Mouse (Mus musculus): ENCODE data around the gene Glud1. TPM values are rescaled to one million over a fixed set of nuclear protein-coding genes. Genes with fewer than 3 reads are reported as not detected.

Glud1 gene
- polyA plus RNA-seq, 3 experiments from 2014 or later, result 31.7 to 40.9 (median 36.1) TPM

DNA sequence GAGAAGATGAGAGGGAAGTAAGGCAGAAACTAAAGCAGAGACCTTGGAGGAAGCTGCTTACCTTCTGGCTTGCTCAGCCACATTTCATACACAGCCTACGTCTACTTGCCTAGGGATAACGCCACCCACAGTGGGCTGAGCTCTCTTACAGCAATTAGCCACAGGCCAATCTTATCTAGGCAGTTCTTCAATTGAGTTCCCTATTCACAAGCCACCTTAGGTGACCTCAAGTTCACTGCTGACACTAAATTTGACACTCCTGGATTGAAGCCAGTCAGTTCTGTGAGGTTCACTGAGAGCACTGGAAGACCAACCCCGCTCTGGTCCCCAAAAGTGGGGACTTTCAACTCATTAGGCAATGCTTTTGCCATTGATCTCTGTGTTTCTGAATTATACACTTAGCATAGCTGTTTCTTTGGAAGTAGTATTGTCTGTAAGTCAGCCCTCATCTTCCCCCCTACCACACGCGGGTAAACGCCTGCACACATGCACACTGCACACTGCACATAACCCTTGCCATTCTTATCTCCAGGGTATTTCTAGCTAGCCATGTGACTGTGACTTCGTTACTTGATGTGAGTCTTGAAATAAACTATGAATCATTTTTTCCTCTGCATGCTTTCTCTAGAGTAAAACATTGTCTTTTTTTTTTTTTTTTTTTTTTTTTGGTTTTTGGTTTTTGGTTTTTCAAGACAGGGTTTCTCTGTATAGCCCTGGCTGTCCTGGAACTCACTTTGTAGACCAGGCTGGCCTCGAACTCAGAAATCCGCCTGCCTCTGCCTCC, 72.6 kb downstream of the Glud1 start:
- no peak for ATAC-seq

DNA sequence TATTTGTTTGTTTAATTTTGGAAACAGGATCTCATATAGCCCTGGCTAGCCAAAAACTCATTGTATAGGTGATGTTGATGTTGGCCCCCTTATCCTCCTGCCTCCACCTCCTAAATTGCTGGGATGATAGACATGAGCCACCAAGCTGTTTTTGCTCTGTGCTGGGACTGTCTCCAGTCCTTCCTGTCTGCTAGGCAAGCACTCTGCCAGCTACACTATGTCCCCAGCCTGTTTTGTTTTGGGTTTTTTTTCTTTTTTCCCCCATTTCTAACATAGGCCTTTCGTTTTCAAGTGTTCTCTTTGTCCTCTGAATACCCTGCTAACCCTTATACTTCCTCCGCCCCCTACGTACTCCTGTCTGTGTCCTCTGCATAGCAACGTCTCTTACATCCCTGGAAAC, 82.8 kb downstream of the Glud1 start:
- no peak for ATAC-seq

Other genes starting within 250 kb of the Glud1 start
- not detected for gene Anxa8, start 224.7 kb upstream of the Glud1 start, polyA plus RNA-seq (2017; shearing (Covaris generic))
- gene A630023A22Rik, start 208.0 kb upstream of the Glud1 start, polyA plus RNA-seq (2017; shearing (Covaris generic)), result not detected
- not detected for gene Npy4r, start 158.2 kb upstream of the Glud1 start, polyA plus RNA-seq (2017; shearing (Covaris generic))
- under 1 TPM in 1 of 3 experiments, not detected in 2; 0.12 TPM for gene Gprin2, start 109.1 kb upstream of the Glud1 start, polyA plus RNA-seq (2017; shearing (Covaris generic))
- gene Syt15, start 91.1 kb upstream of the Glud1 start, polyA plus RNA-seq (2017; shearing (Covaris generic)), result under 1 TPM in 1 of 3 experiments, not detected in 2; 0.31 TPM
- 10 to 100 TPM in 1 of 3 experiments, 1 to 10 TPM in 2; 6.5 to 11.2 (median 9.5) TPM for gene Shld2, start 234 bp upstream of the Glud1 start, polyA plus RNA-seq (2017; shearing (Covaris generic))
- gene Fam25c, start 44.7 kb downstream of the Glud1 start, polyA plus RNA-seq (2017; shearing (Covaris generic)), result not detected
- not detected for gene Sncg, start 64.1 kb downstream of the Glud1 start, polyA plus RNA-seq (2017; shearing (Covaris generic))
- gene Mmrn2, start 64.7 kb downstream of the Glud1 start, polyA plus RNA-seq (2017; shearing (Covaris generic)), result under 1 TPM in 1 of 3 experiments, not detected in 2; 0.11 TPM
- gene Bmpr1a, start 192.6 kb downstream of the Glud1 start, polyA plus RNA-seq (2017; shearing (Covaris generic)), result under 1 TPM; 0.36 to 0.40 (median 0.40) TPM
- not detected for gene 9230112D13Rik, start 212.1 kb downstream of the Glud1 start, polyA plus RNA-seq (2017; shearing (Covaris generic))